Mouse (Mus musculus) heart, embryonic 13.5 days (tissue): ENCODE measurements at regions not wholly inside any gene's neighbourhood (a gene's known extent, or its start where the extent isn't known, plus 50 kb on each side); places are given as distances from the start of the nearest gene placed in this dataset.

Experiments used
- ATAC-seq: fragments of 200-750 bp; cut with Nextera tagmentation; 2 replicates; pipeline ENCODE4 v1.8.0; 2017; ENCODE audit warnings: moderate TSS enrichment; ENCODE audit not compliant: insufficient number of reproducible peaks, low FRiP score, low TSS enrichment; ENCODE audit errors: extremely low read depth
- H3K27ac ChIP-seq: fragments of 300-500 bp; sonication (generic); replicated peaks from 2 replicates; pipeline ENCODE4 v1.5.1; 2015; ENCODE audit warnings: moderate library complexity, mild to moderate bottlenecking, inconsistent platforms
- H3K27me3 ChIP-seq: fragments of 300-500 bp; sonication (generic); replicated peaks from 2 replicates; pipeline ENCODE4 v1.6.1; 2015; ENCODE audit warnings: mild to moderate bottlenecking, inconsistent platforms
- H3K36me3 ChIP-seq: fragments of 300-500 bp; sonication (generic); 2 replicates; pipeline ENCODE4 v1.6.1; 2015; ENCODE audit warnings: mild to moderate bottlenecking, inconsistent platforms
- H3K4me1 ChIP-seq: fragments of 300-500 bp; sonication (generic); 2 replicates; pipeline ENCODE4 v1.6.1; 2015; ENCODE audit warnings: inconsistent platforms
- H3K4me2 ChIP-seq: fragments of 300-500 bp; sonication (generic); 2 replicates; pipeline ENCODE4 v1.6.1; 2015; ENCODE audit warnings: inconsistent platforms, mild to moderate bottlenecking, moderate library complexity
- H3K4me3 ChIP-seq: fragments of 300-500 bp; sonication (generic); 2 replicates; pipeline ENCODE4 v1.5.1; 2015; ENCODE audit warnings: moderate library complexity, mild to moderate bottlenecking, inconsistent platforms
- H3K9ac ChIP-seq: fragments of 300-500 bp; sonication (generic); 2 replicates; pipeline ENCODE4 v1.6.1; 2015; ENCODE audit warnings: inconsistent platforms, mild to moderate bottlenecking, moderate library complexity
- H3K9me3 ChIP-seq: fragments of 300-500 bp; sonication (generic); 2 replicates; pipeline ENCODE4 v1.6.1; 2016; ENCODE audit warnings: inconsistent platforms
- WGBS: fragments of 180-500 bp; shearing (Covaris S2); methylation state at CpG from one replicate; pipeline ENCODE4 v1.1.7; 2015; ENCODE audit warnings: mixed read lengths; 5-methylcytosine and 5-hydroxymethylcytosine counted together

DNA sequence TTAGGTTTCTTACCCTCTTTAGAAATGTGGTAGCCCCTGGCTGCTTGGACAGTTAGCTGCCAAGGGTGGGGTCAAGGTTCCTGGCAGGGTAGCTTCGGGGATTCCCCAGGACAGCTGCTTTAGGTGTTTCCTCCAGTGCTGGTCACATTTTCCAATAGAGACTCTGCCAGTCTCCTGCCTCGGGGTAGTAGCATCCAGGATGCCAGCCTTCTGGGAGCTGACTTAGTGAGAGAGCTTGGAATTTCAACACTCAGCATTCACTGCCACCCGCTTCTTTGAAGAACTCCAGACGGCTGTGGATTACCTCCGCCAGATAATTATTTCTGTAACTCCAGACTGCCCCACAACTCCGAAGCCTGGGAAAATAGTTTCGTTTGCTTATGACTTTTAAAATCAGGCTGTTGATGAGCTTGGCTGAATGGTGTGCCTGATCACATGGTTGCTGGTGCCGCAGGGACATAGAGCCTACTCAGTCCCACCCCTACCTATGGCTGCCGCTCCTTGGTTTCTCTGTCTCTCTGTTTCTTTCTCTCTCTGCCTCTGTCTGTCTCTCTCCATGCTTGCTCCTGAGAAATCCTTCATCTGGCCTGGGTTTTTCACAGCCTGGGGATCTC is 724.2 kb upstream of the Car8 start:
- Histone ChIP-seq H3K9me3 (no peaks in the 10 kb centered on the region), H3K27ac (peak overlapping the region; percentile 82), H3K36me3 (no peaks in the 10 kb centered on the region), H3K9ac (peak overlapping the region; percentile 61), H3K4me1 (peaks cover 27% of the 10 kb centered on the region), H3K4me2 (peak overlapping the region; percentile 60), H3K4me3 (peak overlapping the region; percentile 26), H3K27me3 (no peaks in the 10 kb centered on the region)
- WGBS = 19% methylated on average over 9 of the region's 9 CpGs
- peak; percentile 37; the same call in 1 of the 2 replicates for ATAC-seq

DNA sequence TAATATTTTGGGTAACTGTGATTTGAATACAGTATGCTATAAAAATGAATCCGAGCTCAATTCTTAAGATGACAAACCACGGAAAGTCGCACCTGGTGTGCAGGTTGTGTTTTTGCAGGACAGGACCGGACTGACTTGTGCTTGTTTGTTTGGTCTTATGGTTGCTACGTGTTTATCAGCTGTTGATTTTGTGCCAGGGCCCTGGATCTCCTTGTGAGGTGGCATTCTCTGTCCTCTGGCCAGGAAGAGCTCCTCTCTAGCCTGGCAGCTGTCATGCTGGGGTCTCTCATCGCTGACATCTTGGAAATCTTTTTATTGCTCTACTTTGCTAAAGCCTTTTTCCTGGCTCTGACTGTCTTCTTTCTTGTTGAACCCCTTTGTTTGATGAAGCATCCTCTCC is 723.0 kb upstream of the Car8 start:
- no peak overlapping the region; the same call in 1 of the 2 replicates for H3K27ac ChIP-seq
- no peak overlapping the region for H3K4me2 ChIP-seq
- peaks cover 34% of the 10 kb centered on the region for H3K4me1 ChIP-seq
- no peak overlapping the region for H3K9ac ChIP-seq
- H3K9me3 ChIP-seq = no peaks in the 10 kb centered on the region
- no peak for ATAC-seq
- H3K27me3 ChIP-seq = no peaks in the 10 kb centered on the region
- no peaks in the 10 kb centered on the region for H3K36me3 ChIP-seq
- H3K4me3 ChIP-seq = no peak overlapping the region
- 70% methylated on average over 6 of the region's 6 CpGs for WGBS

DNA sequence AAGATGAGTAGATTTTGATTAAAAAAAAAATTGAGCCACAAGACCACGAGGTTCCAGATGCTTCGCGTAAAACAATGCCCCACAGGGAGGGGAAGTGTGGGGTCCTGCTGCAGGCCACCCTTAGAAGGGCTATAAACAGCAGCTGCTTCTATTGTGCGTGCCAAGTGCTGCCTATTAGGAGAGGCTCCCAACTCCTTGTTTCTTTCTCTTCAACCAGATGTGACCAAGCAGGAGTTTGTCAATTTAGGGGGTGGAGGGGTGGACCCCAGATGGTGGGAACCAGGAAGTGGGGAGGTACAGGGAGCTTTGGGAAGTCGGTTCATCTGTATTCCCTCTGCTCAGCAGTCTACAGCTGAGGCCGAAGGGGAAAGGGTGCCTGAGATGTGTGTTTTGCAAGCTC is 718.9 kb upstream of the Car8 start:
- H3K36me3 ChIP-seq = no peaks in the 10 kb centered on the region
- 36% methylated on average over 6 of the region's 6 CpGs for WGBS
- H3K4me2 ChIP-seq = no peak overlapping the region
- H3K9me3 ChIP-seq = no peaks in the 10 kb centered on the region
- no peak overlapping the region for H3K27ac ChIP-seq
- no peak overlapping the region for H3K4me3 ChIP-seq
- H3K27me3 ChIP-seq = no peaks in the 10 kb centered on the region
- peaks cover 46% of the 10 kb centered on the region for H3K4me1 ChIP-seq
- no peak for ATAC-seq
- no peak overlapping the region for H3K9ac ChIP-seq

DNA sequence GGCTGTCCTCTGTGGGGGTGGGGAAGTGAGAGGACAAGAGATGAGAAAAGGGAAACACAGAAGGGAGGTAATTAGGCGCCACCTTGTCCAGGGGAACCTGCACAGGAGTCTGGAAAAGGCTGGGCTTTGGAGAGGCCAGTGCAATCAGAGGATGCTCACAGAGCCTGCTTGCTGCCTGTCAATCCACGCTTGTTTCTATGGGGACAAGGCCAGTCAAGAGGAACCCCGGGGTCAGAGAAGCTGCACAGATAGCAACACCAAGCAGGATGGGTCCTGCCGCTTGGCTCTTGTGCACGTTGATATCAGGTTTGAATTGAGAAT is 718.1 kb upstream of the Car8 start:
- ATAC-seq = no peak
- Histone ChIP-seq H3K4me2 (no peak overlapping the region), H3K27me3 (no peaks in the 10 kb centered on the region), H3K9me3 (no peaks in the 10 kb centered on the region), H3K27ac (no peak overlapping the region), H3K4me3 (no peak overlapping the region), H3K9ac (no peak overlapping the region), H3K36me3 (no peaks in the 10 kb centered on the region), H3K4me1 (peaks cover 38% of the 10 kb centered on the region)
- 56% methylated on average over 5 of the region's 5 CpGs for WGBS

DNA sequence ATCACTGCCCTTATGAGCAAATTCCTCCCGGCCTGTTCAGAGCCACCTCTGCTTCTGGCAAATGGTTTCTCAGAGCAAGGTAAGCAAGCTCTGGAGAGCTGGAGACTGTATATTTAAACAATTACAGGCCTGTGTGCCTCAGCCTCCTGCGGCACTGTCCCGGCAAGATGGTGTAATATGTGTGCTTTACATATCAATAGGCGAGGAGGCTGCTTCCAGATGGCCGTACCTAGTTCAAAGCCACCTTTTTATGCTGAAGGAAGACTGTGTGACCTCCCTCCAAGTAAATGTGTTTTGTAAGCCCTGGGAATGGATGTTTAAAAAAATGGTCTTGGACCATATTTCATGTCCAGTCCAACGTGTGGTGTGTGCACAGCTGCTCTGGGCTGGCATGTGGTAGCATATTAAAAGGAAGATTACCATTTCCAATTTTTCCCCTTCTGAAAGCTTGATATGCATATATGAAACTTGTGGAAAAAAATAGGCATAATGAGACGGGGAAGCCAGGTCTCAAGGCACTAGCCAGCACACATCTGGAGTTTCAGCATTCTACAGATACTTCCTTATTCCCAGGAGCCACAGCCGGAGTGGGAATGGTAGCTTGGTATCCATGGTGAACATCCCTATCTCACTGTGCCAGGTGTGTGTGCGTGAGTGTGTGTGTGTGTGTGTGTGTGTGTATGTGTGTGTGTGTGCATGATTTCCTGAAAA is 717.6 kb upstream of the Car8 start:
- Histone ChIP-seq H3K27ac (no peak overlapping the region), H3K4me1 (peaks cover 34% of the 10 kb centered on the region), H3K4me3 (no peak overlapping the region), H3K9ac (no peak overlapping the region), H3K27me3 (no peaks in the 10 kb centered on the region), H3K9me3 (no peaks in the 10 kb centered on the region), H3K36me3 (no peaks in the 10 kb centered on the region), H3K4me2 (no peak overlapping the region)
- 73% methylated on average over 9 of the region's 9 CpGs for WGBS
- no peak for ATAC-seq

DNA sequence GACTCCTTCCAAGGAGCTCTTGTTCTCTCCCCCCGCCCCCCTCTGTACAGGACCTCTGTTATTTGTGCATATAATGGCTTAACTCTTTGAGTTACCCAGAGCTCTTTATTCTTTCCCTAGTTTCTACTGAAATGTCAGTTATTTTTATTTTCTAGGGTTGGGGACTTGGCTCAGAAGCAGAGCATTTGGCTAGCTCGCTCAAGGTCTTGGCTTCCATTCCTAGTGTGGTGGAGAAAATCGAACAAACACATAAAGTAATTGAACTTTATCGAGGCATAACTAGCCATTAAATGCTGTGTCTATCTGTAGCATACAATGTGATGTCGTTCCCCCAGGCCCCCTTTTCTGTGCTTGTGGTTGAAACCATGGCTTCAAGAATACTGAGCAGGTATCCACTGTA is 716.5 kb upstream of the Car8 start:
- Histone ChIP-seq H3K9ac (no peak overlapping the region), H3K27ac (peak overlapping the region; percentile 94), H3K9me3 (no peaks in the 10 kb centered on the region), H3K36me3 (no peaks in the 10 kb centered on the region), H3K27me3 (no peaks in the 10 kb centered on the region), H3K4me1 (peaks cover 36% of the 10 kb centered on the region), H3K4me2 (no peak overlapping the region), H3K4me3 (no peak overlapping the region)
- no peak for ATAC-seq
- 79% methylated on average over 5 of the region's 5 CpGs for WGBS

DNA sequence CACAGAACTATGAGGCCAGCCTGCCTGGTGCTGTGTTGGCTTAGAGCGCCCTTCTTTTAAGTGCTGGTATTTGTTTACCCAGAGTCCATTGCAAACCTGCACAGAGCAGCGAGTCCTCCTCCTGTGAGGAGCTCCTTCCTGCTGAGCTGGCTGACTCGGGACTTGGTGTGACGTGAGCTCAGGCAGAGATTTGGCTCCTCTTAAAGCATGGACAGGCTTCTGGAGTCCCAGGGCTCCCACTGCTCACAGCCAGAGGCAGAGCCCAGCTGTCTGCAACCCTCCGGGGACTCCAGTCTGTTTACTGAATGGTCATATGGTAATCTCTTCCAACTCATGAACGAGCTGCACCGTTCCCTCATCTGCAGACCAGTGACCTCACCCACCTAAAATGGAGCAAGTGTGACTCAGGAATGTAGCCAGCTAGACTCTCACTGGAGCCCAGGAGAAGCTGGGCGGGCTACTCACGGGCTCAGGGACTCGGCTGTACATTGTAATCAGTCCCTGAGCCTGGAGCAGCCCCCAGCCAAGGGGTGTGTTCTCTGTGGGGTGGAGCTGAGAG is 715.6 kb upstream of the Car8 start:
- Histone ChIP-seq H3K9ac (peak overlapping the region; percentile 52), H3K4me1 (peaks cover 36% of the 10 kb centered on the region), H3K4me3 (peak overlapping the region; percentile 31), H3K36me3 (no peaks in the 10 kb centered on the region), H3K27ac (peak overlapping the region; percentile 94), H3K9me3 (no peaks in the 10 kb centered on the region), H3K27me3 (no peaks in the 10 kb centered on the region), H3K4me2 (peak overlapping the region; percentile 60)
- ATAC-seq = peak; percentile 71
- 5% methylated on average over 10 of the region's 10 CpGs for WGBS

DNA sequence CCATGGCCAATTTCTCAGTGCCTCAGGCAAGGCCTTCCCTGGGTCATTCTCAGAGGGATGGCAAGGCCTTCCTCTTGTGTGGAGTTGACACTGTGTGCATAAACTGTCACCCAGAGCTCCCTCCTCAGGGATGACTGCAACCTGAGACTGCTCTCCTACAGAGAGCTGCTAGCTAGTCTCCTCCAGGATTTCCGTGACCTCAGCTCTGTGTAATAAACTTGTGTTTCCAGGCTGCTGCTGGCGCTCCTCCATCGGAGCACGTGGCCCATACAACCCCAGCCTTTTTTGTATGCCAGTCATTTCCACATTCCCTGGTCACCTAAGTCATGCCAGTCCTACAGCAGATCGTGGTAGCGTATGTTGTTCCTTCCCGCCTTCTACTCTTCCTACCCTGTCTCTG is 714.3 kb upstream of the Car8 start:
- 0 out of 2 replicates have a peak overlapping the region, but pooled peaks have one; percentile 8 for H3K9ac ChIP-seq
- WGBS = 79% methylated on average over 7 of the region's 7 CpGs
- peaks cover 36% of the 10 kb centered on the region for H3K4me1 ChIP-seq
- H3K36me3 ChIP-seq = no peaks in the 10 kb centered on the region
- H3K27ac ChIP-seq = peak overlapping the region; percentile 94
- H3K4me3 ChIP-seq = no peak overlapping the region
- ATAC-seq = no peak
- no peaks in the 10 kb centered on the region for H3K27me3 ChIP-seq
- no peaks in the 10 kb centered on the region for H3K9me3 ChIP-seq
- H3K4me2 ChIP-seq = no peak overlapping the region

DNA sequence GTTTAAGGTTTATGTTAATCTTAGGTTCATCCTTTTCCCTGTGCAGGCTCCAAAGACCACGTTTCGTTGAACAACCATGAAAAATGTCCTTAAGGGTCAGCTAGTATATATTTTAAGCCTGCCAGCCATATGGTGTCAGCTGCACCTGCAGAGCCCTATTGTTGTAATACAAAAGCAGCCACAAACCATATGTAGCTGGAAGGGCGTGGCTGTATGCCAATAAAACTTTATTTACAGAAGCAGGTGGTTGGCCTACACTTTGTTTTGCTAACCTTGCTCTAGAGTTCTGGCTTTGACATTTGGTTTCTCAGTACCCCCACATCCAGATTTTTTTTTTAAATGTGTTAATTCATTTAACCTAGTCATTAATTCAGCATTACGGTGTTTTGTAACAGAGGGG is 711.1 kb upstream of the Car8 start:
- no peak for ATAC-seq
- no peak overlapping the region for H3K4me3 ChIP-seq
- no peak overlapping the region for H3K27ac ChIP-seq
- no peaks in the 10 kb centered on the region for H3K36me3 ChIP-seq
- peaks cover 23% of the 10 kb centered on the region for H3K4me1 ChIP-seq
- no peaks in the 10 kb centered on the region for H3K27me3 ChIP-seq
- WGBS = 83% methylated on average over 4 of the region's 4 CpGs
- H3K9me3 ChIP-seq = no peaks in the 10 kb centered on the region
- H3K9ac ChIP-seq = no peak overlapping the region
- no peak overlapping the region for H3K4me2 ChIP-seq

DNA sequence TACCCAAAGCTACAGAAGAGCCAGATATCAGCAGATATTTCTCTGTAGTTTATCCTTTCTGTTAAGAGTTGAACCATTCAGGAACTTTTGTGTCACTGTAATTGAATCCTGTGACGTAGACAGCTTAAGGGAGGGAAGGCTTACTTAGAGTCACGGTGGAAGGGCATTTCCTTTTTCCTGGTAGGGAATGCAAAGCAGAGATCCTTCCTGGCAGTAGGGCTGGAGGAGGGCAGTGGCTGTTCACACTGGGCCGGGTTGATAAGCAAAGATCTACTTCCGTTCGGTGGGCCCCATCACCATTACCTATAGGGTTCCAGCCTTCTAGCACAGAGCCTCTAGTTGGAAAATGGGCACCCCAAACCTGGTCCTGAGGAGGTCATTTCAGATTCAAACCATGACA is 710.7 kb upstream of the Car8 start:
- H3K27ac ChIP-seq = no peak overlapping the region
- H3K9ac ChIP-seq = no peak overlapping the region
- peaks cover 18% of the 10 kb centered on the region for H3K4me1 ChIP-seq
- ATAC-seq = no peak
- no peak overlapping the region for H3K4me2 ChIP-seq
- H3K9me3 ChIP-seq = no peaks in the 10 kb centered on the region
- no peak overlapping the region for H3K4me3 ChIP-seq
- 34% methylated on average over 5 of the region's 5 CpGs for WGBS
- no peaks in the 10 kb centered on the region for H3K27me3 ChIP-seq
- no peaks in the 10 kb centered on the region for H3K36me3 ChIP-seq

DNA sequence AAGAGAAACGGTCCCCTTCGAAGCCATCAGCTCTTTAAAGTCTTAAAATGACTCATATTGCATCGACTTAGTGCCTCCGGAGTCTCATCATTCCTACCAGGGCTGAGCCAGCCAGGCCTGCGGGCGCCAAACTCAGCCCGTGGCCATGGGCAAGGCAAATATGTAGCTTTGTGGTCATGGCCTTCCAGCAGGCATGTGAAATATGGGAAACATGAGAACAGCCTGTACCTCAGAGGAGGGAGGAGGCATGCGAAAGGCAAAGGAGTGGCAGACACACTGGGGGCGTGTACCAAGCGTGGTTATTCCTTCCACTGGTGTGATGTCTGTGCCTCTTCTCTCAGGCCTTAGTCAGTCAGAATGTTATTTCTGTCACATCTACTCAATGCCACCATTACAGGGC is 706.3 kb upstream of the Car8 start:
- Histone ChIP-seq H3K27me3 (no peaks in the 10 kb centered on the region), H3K4me1 (no peaks in the 10 kb centered on the region), H3K9ac (no peak overlapping the region), H3K4me2 (no peak overlapping the region), H3K4me3 (no peak overlapping the region), H3K9me3 (no peaks in the 10 kb centered on the region), H3K27ac (no peak overlapping the region), H3K36me3 (no peaks in the 10 kb centered on the region)
- no peak for ATAC-seq
- 85% methylated on average over 10 of the region's 10 CpGs for WGBS

DNA sequence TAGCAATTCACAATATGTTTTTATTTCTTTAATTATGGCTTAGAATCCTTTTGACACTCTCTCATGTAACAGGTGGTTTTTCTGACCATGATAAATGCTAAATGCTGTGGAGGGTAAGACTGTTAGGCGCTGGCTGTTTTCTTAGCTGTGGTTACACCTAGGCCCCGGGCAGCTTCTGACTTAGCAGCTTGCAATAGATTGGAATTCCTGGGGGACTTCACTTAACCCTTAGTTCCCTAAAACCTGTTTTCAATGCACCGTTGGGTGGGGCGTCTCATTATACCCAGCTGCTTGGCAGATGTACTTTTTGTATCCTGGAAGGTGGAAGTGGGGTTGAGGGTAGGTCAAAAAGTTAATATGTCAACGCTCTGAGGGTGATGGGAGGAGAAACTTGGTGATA is 704.2 kb upstream of the Car8 start:
- Histone ChIP-seq H3K27ac (no peak overlapping the region), H3K4me3 (no peak overlapping the region), H3K4me2 (no peak overlapping the region), H3K27me3 (no peaks in the 10 kb centered on the region), H3K9ac (no peak overlapping the region), H3K36me3 (no peaks in the 10 kb centered on the region), H3K4me1 (peaks cover 16% of the 10 kb centered on the region), H3K9me3 (no peaks in the 10 kb centered on the region)
- WGBS = 62% methylated on average over 5 of the region's 5 CpGs
- ATAC-seq = no peak
